Mouse (Mus musculus): Measurements from ENCODE around the gene Clp1. TPM values are rescaled to one million over a fixed set of nuclear protein-coding genes. Genes with fewer than 3 reads are reported as not detected.
A peak's percentile ranks its signal among the peaks of the same experiment; 100 is the strongest.

Gene Clp1
- total RNA-seq, 2 experiments from 2014 or later: 37.3 to 42.5 TPM

GRCm38 (mm10) chr2:84715562-84716361, 11.4 kb downstream of the Clp1 start:
- ATAC-seq (replicated peaks; ENCODE audit: poor library complexity): peak; percentile 82

- ATAC-seq (replicated peaks; ENCODE audit: poor library complexity): peak; percentile 80
Observed at GRCm38 (mm10) chr2:84714811-84715561, 12.2 kb downstream of the Clp1 start, which contains the start of gene Zdhhc5. Gene Zdhhc5 (minus strand): TSS chr2:84715180.

- ATAC-seq (replicated peaks; ENCODE audit: poor library complexity): no peak
Observed at GRCm38 (mm10) chr2:84714422-84714810, 12.7 kb downstream of the Clp1 start.

- no peak for ATAC-seq (replicated peaks; ENCODE audit: poor library complexity)
Observed at GRCm38 (mm10) chr2:84711898-84712297, 15.3 kb downstream of the Clp1 start.

GRCm38 (mm10) chr2:84707523-84707922, 19.6 kb downstream of the Clp1 start:
- no peak for ATAC-seq (replicated peaks; ENCODE audit: poor library complexity)

GRCm38 (mm10) chr2:84705295-84705694, 21.9 kb downstream of the Clp1 start:
- ATAC-seq (replicated peaks; ENCODE audit: poor library complexity): peak; percentile 64

GRCm38 (mm10) chr2:84704329-84704728, 22.8 kb downstream of the Clp1 start:
- ATAC-seq (replicated peaks; ENCODE audit: poor library complexity): no peak

- ATAC-seq (replicated peaks; ENCODE audit: poor library complexity): peak; percentile 58; the same call in 1 of the 2 replicates
Observed at GRCm38 (mm10) chr2:84703497-84703896, 23.7 kb downstream of the Clp1 start.

- ATAC-seq (replicated peaks; ENCODE audit: poor library complexity): no peak
Observed at GRCm38 (mm10) chr2:84695007-84695695, 32.0 kb downstream of the Clp1 start.

- ATAC-seq (replicated peaks; ENCODE audit: poor library complexity): no peak
Observed at GRCm38 (mm10) chr2:84690050-84690449, 37.1 kb downstream of the Clp1 start.

GRCm38 (mm10) chr2:84688080-84688844, 38.9 kb downstream of the Clp1 start:
- no peak for ATAC-seq (replicated peaks; ENCODE audit: poor library complexity)

- ATAC-seq (replicated peaks; ENCODE audit: poor library complexity): peak; percentile 50
Observed at GRCm38 (mm10) chr2:84682605-84683183, 44.5 kb downstream of the Clp1 start.

GRCm38 (mm10) chr2:84679016-84679415, 48.1 kb downstream of the Clp1 start, which contains the start of gene Tmx2:
Gene Tmx2 (minus strand): TSS chr2:84679140.
- ATAC-seq (replicated peaks; ENCODE audit: poor library complexity): no peak

GRCm38 (mm10) chr2:84677968-84678880, 48.9 kb downstream of the Clp1 start, which contains the start of the genes Gm28635 and Med19:
Gene Gm28635 (minus strand): TSS chr2:84678041.
Gene Med19 (plus strand): TSS chr2:84678402.
- ATAC-seq (replicated peaks; ENCODE audit: poor library complexity): peak; percentile 93

GRCm38 (mm10) chr2:84677270-84677967, 49.7 kb downstream of the Clp1 start:
- ATAC-seq (replicated peaks; ENCODE audit: poor library complexity): peak; percentile 45

Data from megakaryocyte progenitor cell, adult 5-6 weeks (primary cell).